Mouse (Mus musculus): ENCODE data around the gene Rnf7.

The Rnf7 gene

GRCm38 (mm10) chr9:96470266-96470974 is 8.1 kb downstream of the Rnf7 start:
- no peak for DNase-seq (ENCODE audit: low read depth)

- DNase-seq (ENCODE audit: low read depth): no peak
Observed at GRCm38 (mm10) chr9:96469556-96470265, 8.8 kb downstream of the Rnf7 start.

- no peak for DNase-seq (ENCODE audit: low read depth)
Observed at GRCm38 (mm10) chr9:96463708-96464107, 14.8 kb downstream of the Rnf7 start.

- no peak for DNase-seq (ENCODE audit: low read depth)
Observed at GRCm38 (mm10) chr9:96461607-96462006, 16.9 kb downstream of the Rnf7 start.

- no peak for DNase-seq (ENCODE audit: low read depth)
Observed at GRCm38 (mm10) chr9:96460117-96460865, 18.2 kb downstream of the Rnf7 start.

- DNase-seq (ENCODE audit: low read depth): no peak
Observed at GRCm38 (mm10) chr9:96455618-96456017, 22.9 kb downstream of the Rnf7 start.

GRCm38 (mm10) chr9:96452956-96453355 is 25.5 kb downstream of the Rnf7 start:
- no peak for DNase-seq (ENCODE audit: low read depth)

- no peak for DNase-seq (ENCODE audit: low read depth)
Observed at GRCm38 (mm10) chr9:96450900-96451720, 27.4 kb downstream of the Rnf7 start.

GRCm38 (mm10) chr9:96449514-96449913 is 29.0 kb downstream of the Rnf7 start:
- DNase-seq (ENCODE audit: low read depth): no peak

GRCm38 (mm10) chr9:96445351-96445750 is 33.1 kb downstream of the Rnf7 start:
- DNase-seq (ENCODE audit: low read depth): peak; percentile 55

GRCm38 (mm10) chr9:96442081-96442480 is 36.4 kb downstream of the Rnf7 start:
- no peak for DNase-seq (ENCODE audit: low read depth)

- DNase-seq (ENCODE audit: low read depth): no peak
Observed at GRCm38 (mm10) chr9:96438334-96438871, 40.1 kb downstream of the Rnf7 start.

- DNase-seq (ENCODE audit: low read depth): no peak
Observed at GRCm38 (mm10) chr9:96437805-96438333, 40.6 kb downstream of the Rnf7 start.

- no peak for DNase-seq (ENCODE audit: low read depth)
Observed at GRCm38 (mm10) chr9:96436901-96437804, 41.3 kb downstream of the Rnf7 start.

- DNase-seq (ENCODE audit: low read depth): no peak
Observed at GRCm38 (mm10) chr9:96432575-96432974, 45.9 kb downstream of the Rnf7 start.

- no peak for DNase-seq (ENCODE audit: low read depth)
Observed at GRCm38 (mm10) chr9:96431081-96431480, 47.4 kb downstream of the Rnf7 start.

GRCm38 (mm10) chr9:96428336-96429046 is 50.0 kb downstream of the Rnf7 start:
- no peak for DNase-seq (ENCODE audit: low read depth)

GRCm38 (mm10) chr9:96424027-96424426 is 54.4 kb downstream of the Rnf7 start:
- no peak for DNase-seq (ENCODE audit: low read depth)
